Mouse (Mus musculus): ENCODE results near the gene Vtn. TPM values are rescaled to one million over a fixed set of nuclear protein-coding genes. Genes with fewer than 3 reads are reported as not detected.

The Vtn gene
- not detected for polyA plus RNA-seq (2017; shearing (Covaris generic))

DNA sequence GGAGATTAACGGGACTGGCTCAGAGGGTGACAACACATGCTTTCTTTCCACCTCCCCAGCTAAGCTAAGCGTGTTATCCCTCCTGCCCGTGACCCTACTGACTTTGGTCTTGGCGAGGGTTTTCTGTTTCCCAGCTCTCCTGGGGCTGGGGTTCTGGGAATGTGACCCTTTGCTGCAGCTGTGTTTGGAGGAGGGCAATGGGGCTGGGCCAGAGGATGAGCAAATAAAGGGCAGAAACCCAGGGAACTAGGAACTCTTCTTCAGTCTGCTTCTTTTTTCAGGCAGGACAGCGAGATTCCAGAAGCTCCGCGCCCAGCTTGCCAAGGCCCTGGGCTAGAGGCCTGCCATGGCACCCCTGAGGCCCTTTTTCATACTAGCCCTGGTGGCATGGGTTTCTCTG is at the start of gene Vtn:
Gene Vtn (plus strand): TSS at position 88 of the 400 bp plus-strand sequence.
- ATAC-seq: no peak

- no peak for ATAC-seq
Observed at GRCm38 (mm10) chr11:78450337-78450736, 48.6 kb upstream of the Vtn start.

GRCm38 (mm10) chr11:78453675-78454074 is 45.2 kb upstream of the Vtn start:
- ATAC-seq: no peak

- no peak for ATAC-seq
Observed at GRCm38 (mm10) chr11:78454276-78454675, 44.6 kb upstream of the Vtn start.

- ATAC-seq: no peak
Observed at GRCm38 (mm10) chr11:78455308-78455707, 43.6 kb upstream of the Vtn start.

- no peak for ATAC-seq
Observed at GRCm38 (mm10) chr11:78458740-78459139, 40.2 kb upstream of the Vtn start.

DNA sequence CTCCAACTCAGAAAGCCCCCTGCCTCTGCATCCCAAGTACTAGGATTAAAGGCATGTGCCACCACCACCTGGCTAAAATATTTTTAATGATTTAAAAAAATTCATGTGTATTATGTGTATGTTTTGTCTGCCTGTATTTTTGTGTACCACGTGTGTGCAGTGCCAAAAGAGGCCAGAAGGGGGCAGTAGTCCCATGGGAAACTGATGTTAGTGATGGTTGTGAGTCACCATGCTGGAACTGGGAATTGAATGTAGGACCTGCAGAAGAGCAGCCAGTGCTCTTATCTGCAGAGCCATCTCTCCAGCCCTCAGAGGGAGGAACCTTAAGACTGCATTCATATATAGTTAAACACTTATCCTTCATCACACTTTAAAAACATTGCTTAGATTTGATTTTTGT is 37.0 kb upstream of the Vtn start:
- ATAC-seq: no peak

DNA sequence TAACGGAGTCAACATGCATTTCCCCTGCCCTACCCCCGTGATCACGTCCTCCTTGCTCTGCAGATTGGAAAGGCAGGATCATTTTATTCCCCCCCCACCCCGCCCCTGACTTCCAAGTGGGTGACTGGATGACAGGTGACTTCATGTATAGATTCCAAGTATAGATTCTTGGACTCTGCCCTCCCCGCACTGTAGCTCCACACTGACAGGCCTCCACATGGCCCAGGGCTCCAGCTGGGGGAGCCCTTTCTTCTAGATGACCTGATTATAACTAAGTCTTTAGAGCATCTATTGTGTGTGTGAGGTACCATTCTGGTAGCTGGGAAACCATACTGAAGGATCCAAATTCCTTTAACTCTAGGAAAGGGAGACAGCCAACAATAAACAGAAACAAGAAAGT is 36.2 kb upstream of the Vtn start:
- no peak for ATAC-seq

DNA sequence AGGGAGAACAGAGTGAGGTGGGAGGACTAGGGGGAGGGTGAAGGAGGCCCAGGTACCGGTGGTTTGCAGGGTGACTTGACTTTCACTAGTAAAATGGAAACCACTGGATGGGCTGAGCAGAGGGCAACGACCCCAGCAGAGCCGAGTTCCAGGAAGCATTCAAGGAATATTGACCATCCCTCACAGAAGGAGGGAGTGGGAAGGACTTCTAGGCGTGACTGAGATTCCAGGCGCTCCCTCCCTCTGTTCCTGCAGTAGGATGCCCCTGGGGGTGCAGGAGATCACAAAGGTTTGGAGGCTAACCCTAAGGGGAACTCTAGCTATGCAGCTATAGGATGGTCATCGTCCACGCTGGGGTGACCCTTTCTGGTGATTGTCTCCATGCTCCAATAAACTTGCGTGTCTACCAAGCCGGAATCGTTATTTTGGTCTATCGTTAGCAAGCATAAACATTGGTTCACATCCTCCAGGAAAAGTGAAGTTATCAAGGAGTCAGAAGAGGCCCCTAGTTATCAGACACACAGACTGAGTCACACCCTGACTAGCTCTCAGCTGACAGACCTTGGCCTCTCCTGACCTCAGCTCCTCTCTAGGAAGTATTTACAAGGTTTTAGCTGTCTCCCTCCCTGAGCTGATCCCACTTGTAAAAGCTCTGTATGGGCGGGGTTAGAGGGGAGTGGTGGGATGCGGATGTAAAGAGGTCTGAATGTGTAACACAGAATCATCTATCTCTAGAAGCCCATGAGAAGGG is 35.4 kb upstream of the Vtn start:
- no peak for ATAC-seq

DNA sequence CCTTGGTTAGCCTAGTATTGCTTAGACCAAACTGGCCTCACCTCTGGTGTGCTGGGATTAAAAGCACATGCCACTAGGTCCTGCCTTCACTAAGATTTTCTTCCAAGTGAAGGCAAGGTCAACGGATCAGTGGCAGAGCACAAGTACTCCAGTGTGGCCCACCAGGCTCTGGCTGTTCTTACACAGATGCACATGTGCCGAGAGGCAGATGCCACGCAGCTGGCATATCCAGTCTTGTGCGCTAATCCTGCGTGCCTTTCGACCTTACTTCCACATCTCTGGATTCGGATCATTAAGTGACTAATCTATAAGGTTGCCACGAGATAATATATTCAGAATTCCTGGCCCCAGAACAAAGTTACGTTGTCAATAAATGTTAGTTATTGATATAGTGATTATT is 33.8 kb upstream of the Vtn start:
- no peak for ATAC-seq

DNA sequence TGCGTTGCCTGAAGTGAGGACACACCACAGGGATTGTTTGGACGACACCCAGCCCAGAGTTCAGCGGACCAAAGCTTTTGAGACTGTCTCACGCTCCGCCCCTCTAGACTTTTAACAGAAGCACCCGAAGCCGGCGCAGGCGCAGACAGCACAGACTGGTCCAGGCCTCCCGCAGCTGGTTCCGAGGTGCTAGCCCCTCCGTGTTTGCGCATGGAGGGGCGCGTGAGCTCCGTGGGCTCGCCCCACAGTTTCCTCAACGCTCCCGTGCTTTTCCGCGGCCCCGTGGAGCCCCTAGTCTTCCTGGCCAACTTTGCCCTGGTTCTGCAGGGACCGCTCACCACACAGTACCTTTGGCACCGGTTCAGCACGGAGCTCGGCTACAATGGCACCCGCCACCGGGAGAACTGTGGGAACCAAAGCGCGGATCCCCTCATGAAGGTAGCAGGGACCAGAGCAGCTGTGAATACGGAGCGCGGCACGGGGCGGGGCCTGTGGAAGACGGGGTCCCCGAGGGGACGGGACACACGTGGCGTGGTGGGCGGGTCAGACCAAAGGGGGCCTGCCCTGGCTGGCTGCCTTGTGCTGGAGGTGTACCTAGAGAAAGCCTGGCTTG is 33.2 kb upstream of the Vtn start, which contains the start of gene Slc46a1:
Gene Slc46a1 (plus strand): TSS at position 130 of the 613 bp plus-strand sequence.
- no peak for ATAC-seq

DNA sequence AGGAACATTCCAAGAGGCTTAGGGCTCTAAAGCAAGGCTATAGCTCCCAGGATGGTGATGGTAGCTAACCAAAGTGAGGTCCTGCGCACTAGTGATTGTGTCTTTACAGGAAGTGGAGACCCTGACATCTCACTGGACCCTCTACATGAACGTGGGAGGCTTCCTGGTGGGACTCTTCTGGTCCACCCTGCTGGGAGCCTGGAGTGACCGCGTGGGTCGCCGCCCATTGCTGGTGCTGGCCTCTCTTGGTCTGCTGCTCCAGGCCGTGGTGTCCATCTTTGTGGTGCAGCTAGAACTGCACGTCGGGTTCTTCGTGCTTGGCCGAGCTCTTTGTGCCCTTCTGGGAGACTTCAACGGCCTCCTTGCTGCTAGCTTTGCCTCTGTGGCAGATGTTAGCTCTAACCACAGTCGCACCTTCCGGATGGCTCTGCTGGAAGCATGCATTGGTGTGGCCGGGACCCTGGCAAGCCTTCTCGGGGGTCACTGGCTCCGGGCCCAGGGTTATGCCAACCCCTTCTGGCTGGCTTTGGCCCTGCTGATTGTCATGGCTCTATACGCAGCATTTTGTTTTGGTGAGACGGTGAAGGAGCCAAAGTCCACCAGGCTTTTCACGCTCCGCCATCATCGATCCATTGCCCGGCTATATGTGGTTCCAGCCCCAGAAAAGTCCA is 32.5 kb upstream of the Vtn start:
- no peak for ATAC-seq

GRCm38 (mm10) chr11:78467515-78467914 is 31.4 kb upstream of the Vtn start:
- no peak for ATAC-seq

- no peak for ATAC-seq
Observed at GRCm38 (mm10) chr11:78467932-78468331, 31.0 kb upstream of the Vtn start.

GRCm38 (mm10) chr11:78471326-78472103 is 27.4 kb upstream of the Vtn start:
- ATAC-seq: no peak

- ATAC-seq: no peak
Observed at GRCm38 (mm10) chr11:78475289-78475688, 23.6 kb upstream of the Vtn start.

DNA sequence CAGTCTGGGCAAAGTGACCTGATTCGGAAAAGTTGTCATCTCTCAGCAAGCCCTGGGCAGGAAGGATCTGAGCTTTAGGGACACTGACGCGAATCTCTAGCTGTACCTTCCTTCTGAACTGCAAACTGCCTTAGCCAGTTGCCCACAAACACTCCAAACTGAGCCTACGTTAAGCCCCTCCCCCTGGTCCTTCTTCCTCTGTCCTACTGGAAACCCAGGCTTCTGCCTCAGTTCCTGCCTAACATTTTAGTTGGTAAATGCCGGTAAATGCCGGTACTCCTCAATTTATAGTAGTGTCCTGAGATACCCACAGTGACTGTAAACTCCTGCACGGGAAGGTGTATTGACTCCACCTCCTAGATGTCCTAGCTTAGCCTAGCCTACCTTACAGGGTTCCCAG is 15.3 kb upstream of the Vtn start:
- ATAC-seq: no peak

DNA sequence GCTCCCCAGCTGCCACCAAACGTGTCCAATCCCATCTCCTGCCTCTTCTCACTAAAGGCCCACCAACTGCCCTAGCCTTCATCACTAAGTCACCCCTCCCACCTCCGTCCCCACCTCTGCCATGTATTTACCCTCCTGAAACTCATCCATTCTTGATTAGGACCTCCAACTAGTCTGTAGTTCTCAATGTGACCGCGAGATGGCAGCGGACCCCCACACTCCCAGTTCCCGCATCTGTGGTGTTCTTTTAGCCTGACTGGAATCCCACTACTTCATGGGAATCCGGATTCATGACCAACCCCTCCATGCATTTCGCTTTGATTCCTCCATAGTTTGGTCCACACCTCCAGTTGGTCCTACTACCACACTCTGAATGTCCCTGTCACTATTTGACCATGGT is 10.7 kb upstream of the Vtn start:
- ATAC-seq: no peak

DNA sequence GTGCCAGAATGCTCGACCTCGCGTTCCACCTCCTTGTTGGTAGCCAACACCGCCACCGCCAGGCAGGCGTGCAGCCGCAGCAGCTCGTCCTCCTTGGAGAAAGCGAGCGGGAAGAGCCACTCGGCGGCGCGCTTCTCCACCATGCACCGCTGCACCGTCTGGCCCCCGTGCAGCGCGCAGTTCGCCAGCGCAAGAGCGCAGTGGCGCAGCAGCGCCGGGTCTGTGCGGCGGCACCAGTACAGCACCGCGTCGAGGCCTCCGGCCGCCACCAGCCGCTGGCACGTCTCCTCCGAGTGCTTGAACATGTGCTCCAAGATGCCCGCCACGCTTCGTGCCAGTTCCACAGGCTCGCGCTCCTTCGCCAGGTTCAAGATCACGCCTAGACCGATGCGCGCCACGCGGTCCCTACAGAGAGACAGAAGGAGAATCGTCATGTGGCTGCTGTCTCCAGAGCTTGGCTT is 8.1 kb upstream of the Vtn start:
- no peak for ATAC-seq

- no peak for ATAC-seq
Observed at GRCm38 (mm10) chr11:78495904-78496303, 3.0 kb upstream of the Vtn start.

- no peak for ATAC-seq
Observed at GRCm38 (mm10) chr11:78497071-78497541, 1.8 kb upstream of the Vtn start.

Data from activated CD4-positive, CD25-positive, alpha-beta regulatory T cell, adult 4 months (primary cell).